Mouse (Mus musculus) bone marrow macrophage, adult 2 months (primary cell): ENCODE results near the gene Igsf11.

Experiments
- CTCF ChIP-seq: IDR thresholded peaks from 2 replicates; pipeline ENCODE4 v1.5.1; 2012; ENCODE audit warnings: low read depth, mild to moderate bottlenecking, low read length, moderate library complexity
- POLR2A ChIP-seq: IDR thresholded peaks from 2 replicates; pipeline ENCODE4 v1.6.1; 2012; ENCODE audit warnings: mild to moderate bottlenecking, low read depth, low read length, borderline replicate concordance

- no peak for TF ChIP-seq CTCF
- no peak for TF ChIP-seq POLR2A
Observed at GRCm38 (mm10) chr16:38918121-38918520, 25.6 kb downstream of the Igsf11 start.
